Mouse (Mus musculus): ENCODE results near the gene Gm10912. TPM values are rescaled to one million over a fixed set of nuclear protein-coding genes. Genes with fewer than 3 reads are reported as not detected.
A peak's percentile ranks its signal among the peaks of the same experiment; 100 is the strongest.
"Not testable (repeated sequence)": the region's sequence is repeated elsewhere in the genome, so short reads cannot be mapped to it uniquely, and the experiment has no call there.

Gene Gm10912
- polyA plus RNA-seq (2014; fragmentation: Nextera tagmentation; extraction: Ambion mirVana): 0.11 TPM in 1 of 2 replicates, not detected in the other

DNA sequence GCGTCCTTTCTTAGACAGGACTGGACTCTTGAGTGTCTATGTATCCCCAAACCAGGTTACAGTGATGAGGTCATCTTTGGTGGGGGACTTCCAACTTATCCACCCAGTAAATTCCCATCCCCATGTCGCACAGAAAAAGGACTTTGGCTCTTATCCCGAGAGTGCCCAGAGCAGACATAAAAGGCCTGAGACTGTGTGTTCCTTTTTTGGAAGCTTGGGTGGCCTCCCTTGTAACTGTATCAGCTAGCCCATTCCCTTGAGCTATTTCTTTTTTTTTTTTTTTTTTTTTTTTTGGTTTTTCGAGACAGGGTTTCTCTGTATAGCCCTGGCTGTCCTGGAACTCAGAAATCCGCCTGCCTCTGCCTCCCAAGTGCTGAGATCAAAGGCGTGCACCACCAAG lies at the start of gene Gm10912:
Gene Gm10912 (plus strand): TSS at position 301 of the 400 bp plus-strand sequence.
- DNase-seq (ENCODE audit: low spot score); H3K9ac ChIP-seq (ENCODE audit: low read length); H3K4me2 ChIP-seq (ENCODE audit: low read length); H3K4me3 ChIP-seq (ENCODE audit: low read depth, low read length); H3K27ac ChIP-seq (ENCODE audit: low read depth); H3K4me1 ChIP-seq (replicated peaks; ENCODE audit: control insufficient read depth, insufficient read depth, low read length); ATAC-seq (replicated peaks; ENCODE audit: low FRiP score, low TSS enrichment, low read depth); H3K27me3 ChIP-seq (replicated peaks; ENCODE audit: control insufficient read depth, insufficient read depth, low read length); H3K9me3 ChIP-seq (ENCODE audit: control insufficient read depth, low read length): not testable (repeated sequence)
- 95% methylated on average over 5 of the region's 6 CpGs for WGBS
- H3K36me3 ChIP-seq (ENCODE audit: control insufficient read depth, insufficient read depth, low read length): peaks cover 18% of the 10 kb centered on the region

DNA sequence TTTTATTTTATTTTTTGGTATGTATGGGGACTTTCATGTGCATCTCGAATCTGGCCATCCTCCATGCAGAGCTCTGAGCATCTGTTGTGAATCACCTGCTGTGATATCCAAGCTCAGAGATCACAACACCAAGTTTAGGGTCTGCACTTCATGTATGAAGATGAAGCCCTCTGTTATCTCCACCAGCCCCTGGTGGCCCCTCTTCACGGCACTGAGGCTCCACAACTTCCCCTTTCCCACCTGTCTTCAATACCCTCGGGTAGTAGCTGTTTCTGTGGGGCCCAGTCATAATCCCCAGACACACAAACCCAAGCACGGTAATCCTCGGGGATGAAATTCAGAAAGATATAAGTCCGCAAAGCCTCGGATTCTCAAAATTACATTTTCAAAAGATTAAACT lies 42.5 kb upstream of the Gm10912 start:
- no peaks in the 10 kb centered on the region for H3K27me3 ChIP-seq (replicated peaks; ENCODE audit: control insufficient read depth, insufficient read depth, low read length)
- no peak overlapping the region for H3K9ac ChIP-seq (ENCODE audit: low read length)
- H3K9me3 ChIP-seq (ENCODE audit: control insufficient read depth, low read length): no peaks in the 10 kb centered on the region
- 84% methylated on average over 7 of the region's 7 CpGs for WGBS
- ATAC-seq (replicated peaks; ENCODE audit: low FRiP score, low TSS enrichment, low read depth) (no peak), DNase-seq (ENCODE audit: low spot score) (no peak)
- H3K36me3 ChIP-seq (ENCODE audit: control insufficient read depth, insufficient read depth, low read length): no peaks in the 10 kb centered on the region
- H3K4me3 ChIP-seq (ENCODE audit: low read depth, low read length): no peak overlapping the region
- H3K27ac ChIP-seq (ENCODE audit: low read depth): no peak overlapping the region
- no peak overlapping the region for H3K4me2 ChIP-seq (ENCODE audit: low read length)
- no peaks in the 10 kb centered on the region; the same call in 1 of the 2 replicates for H3K4me1 ChIP-seq (replicated peaks; ENCODE audit: control insufficient read depth, insufficient read depth, low read length)

DNA sequence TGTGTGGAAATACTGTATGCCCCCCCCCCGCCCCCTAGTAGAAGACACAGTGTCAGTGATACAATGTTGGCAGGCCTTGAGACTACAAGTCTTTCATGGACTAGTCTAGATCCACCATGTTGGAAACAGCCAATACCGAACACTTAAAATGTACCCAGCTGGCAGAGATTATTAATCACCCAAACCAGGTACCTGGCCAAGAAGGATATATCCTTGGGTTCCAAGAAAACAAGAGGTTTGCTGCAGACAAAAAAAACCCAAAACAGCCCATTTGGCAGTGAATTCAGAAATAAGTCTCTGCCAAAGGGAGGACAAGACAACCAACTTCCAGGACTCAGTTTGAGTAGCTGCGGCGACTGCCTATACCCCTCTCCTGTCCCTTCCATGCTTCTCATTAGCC lies 41.0 kb upstream of the Gm10912 start:
- H3K4me2 ChIP-seq (ENCODE audit: low read length): no peak overlapping the region
- DNase-seq (ENCODE audit: low spot score) (no peak), ATAC-seq (replicated peaks; ENCODE audit: low FRiP score, low TSS enrichment, low read depth) (no peak)
- H3K27ac ChIP-seq (ENCODE audit: low read depth): no peak overlapping the region
- WGBS: 91% methylated on average over 4 of the region's 4 CpGs
- H3K27me3 ChIP-seq (replicated peaks; ENCODE audit: control insufficient read depth, insufficient read depth, low read length): no peaks in the 10 kb centered on the region
- no peaks in the 10 kb centered on the region for H3K9me3 ChIP-seq (ENCODE audit: control insufficient read depth, low read length)
- H3K36me3 ChIP-seq (ENCODE audit: control insufficient read depth, insufficient read depth, low read length): no peaks in the 10 kb centered on the region
- no peak overlapping the region for H3K4me3 ChIP-seq (ENCODE audit: low read depth, low read length)
- H3K4me1 ChIP-seq (replicated peaks; ENCODE audit: control insufficient read depth, insufficient read depth, low read length): peaks cover 8% of the 10 kb centered on the region
- H3K9ac ChIP-seq (ENCODE audit: low read length): no peak overlapping the region

DNA sequence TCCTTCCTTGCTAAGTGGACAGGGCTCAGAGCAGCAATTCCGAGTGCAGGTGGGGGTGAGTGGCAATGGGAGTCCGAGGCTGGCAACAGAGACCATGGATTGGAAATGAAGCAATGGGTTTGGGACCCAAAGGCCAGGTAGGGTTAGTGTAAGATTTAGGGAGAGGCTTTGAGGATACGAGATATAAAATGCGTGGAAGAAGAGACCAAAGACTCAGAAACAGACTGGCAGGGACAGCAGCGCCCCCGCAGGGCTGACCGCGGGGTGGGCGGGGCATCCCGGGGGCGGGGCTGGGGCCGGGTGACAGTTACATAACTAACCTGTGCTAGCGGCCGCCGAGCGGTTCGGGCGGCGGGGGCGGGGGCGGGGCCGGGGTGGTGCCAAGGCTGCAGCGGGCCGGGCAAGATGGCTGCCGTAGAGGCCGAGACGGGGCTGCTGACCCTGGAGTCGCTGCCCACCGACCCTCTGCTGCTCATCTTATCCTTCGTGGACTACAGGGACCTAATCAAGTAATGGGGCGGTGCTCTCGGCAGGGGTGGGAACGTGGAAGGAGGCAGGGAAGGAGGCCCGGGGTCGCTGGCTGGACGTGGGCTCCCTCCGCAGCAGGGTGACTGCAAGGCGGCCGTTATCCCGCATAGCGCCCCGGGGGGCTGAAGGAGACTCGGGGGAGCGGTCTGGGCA lies 38.0 kb upstream of the Gm10912 start, which contains the start of gene Fbxo3:
Gene Fbxo3 (plus strand): TSS at position 264 of the 681 bp plus-strand sequence.
- peak within 1 kb of the TSS; percentile 73 for H3K9ac ChIP-seq (ENCODE audit: low read length)
- H3K9me3 ChIP-seq (ENCODE audit: control insufficient read depth, low read length): no peaks in the 10 kb centered on the region
- DNase-seq (ENCODE audit: low spot score) (peak; percentile 94), ATAC-seq (replicated peaks; ENCODE audit: low FRiP score, low TSS enrichment, low read depth) (peak; percentile 97)
- peaks cover 12% of the 10 kb centered on the region for H3K4me1 ChIP-seq (replicated peaks; ENCODE audit: control insufficient read depth, insufficient read depth, low read length)
- peaks cover 12% of the 10 kb centered on the region; the same call in 1 of the 2 replicates for H3K36me3 ChIP-seq (ENCODE audit: control insufficient read depth, insufficient read depth, low read length)
- H3K4me2 ChIP-seq (ENCODE audit: low read length): peak within 1 kb of the TSS; percentile 58
- no peaks in the 10 kb centered on the region for H3K27me3 ChIP-seq (replicated peaks; ENCODE audit: control insufficient read depth, insufficient read depth, low read length)
- peak within 1 kb of the TSS; percentile 65 for H3K4me3 ChIP-seq (ENCODE audit: low read depth, low read length)
- under 1% methylated on average over 41 of the region's 44 CpGs for WGBS
- H3K27ac ChIP-seq (ENCODE audit: low read depth): peak within 1 kb of the TSS; percentile 3; the same call in 1 of the 2 replicates

GRCm38 (mm10) chr2:104028139-104028723 lies 37.4 kb upstream of the Gm10912 start, which contains the start of gene 4931422A03Rik:
Gene 4931422A03Rik, minus strand, starts transcription at chr2:104028361.
- Histone ChIP-seq H3K36me3 (ENCODE audit: control insufficient read depth, insufficient read depth, low read length) (peaks cover 13% of the 10 kb centered on the region; the same call in 1 of the 2 replicates), H3K27me3 (replicated peaks; ENCODE audit: control insufficient read depth, insufficient read depth, low read length) (no peaks in the 10 kb centered on the region), H3K4me1 (replicated peaks; ENCODE audit: control insufficient read depth, insufficient read depth, low read length) (peaks cover 12% of the 10 kb centered on the region), H3K9me3 (ENCODE audit: control insufficient read depth, low read length) (no peaks in the 10 kb centered on the region), H3K4me3 (ENCODE audit: low read depth, low read length) (peak within 1 kb of the TSS; percentile 65), H3K4me2 (ENCODE audit: low read length) (peak within 1 kb of the TSS; percentile 58), H3K9ac (ENCODE audit: low read length) (peak within 1 kb of the TSS; percentile 73), H3K27ac (ENCODE audit: low read depth) (peak within 1 kb of the TSS; percentile 3; the same call in 1 of the 2 replicates)
- WGBS: under 1% methylated on average over 31 of the region's 32 CpGs
- ATAC-seq (replicated peaks; ENCODE audit: low FRiP score, low TSS enrichment, low read depth) (peak; percentile 69), DNase-seq (ENCODE audit: low spot score) (peak; percentile 54)

DNA sequence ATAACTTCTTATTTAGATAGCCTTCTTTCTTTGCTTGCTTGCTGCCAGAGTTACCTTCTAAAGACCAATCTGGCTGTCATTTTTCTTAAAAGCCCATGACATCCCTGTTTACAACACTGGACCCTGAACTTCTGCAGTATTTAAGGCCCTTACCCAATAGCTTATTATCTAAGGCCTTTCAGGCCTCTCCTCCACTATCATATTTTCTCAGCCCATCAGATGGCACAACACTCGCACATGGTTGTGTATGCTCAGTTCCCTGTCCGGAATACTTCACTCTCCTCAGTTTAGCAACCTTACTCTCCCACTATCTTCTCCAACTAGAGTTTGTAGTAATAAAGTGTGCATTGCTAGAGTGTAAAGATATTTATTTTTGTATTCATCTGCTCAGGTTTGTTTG lies 36.6 kb upstream of the Gm10912 start:
- peaks cover 20% of the 10 kb centered on the region for H3K36me3 ChIP-seq (ENCODE audit: control insufficient read depth, insufficient read depth, low read length)
- peak overlapping the region; percentile 73; the same call in 1 of the 2 replicates for H3K9ac ChIP-seq (ENCODE audit: low read length)
- WGBS: 65% methylated on average over 2 of the region's 2 CpGs
- H3K4me3 ChIP-seq (ENCODE audit: low read depth, low read length): peak overlapping the region; percentile 65
- ATAC-seq (replicated peaks; ENCODE audit: low FRiP score, low TSS enrichment, low read depth): no peak
- H3K27ac ChIP-seq (ENCODE audit: low read depth): no peak overlapping the region
- no peaks in the 10 kb centered on the region for H3K27me3 ChIP-seq (replicated peaks; ENCODE audit: control insufficient read depth, insufficient read depth, low read length)
- peaks cover 12% of the 10 kb centered on the region for H3K4me1 ChIP-seq (replicated peaks; ENCODE audit: control insufficient read depth, insufficient read depth, low read length)
- no peaks in the 10 kb centered on the region for H3K9me3 ChIP-seq (ENCODE audit: control insufficient read depth, low read length)
- H3K4me2 ChIP-seq (ENCODE audit: low read length): peak overlapping the region; percentile 58
- DNase-seq (ENCODE audit: low spot score): no peak

- Histone ChIP-seq H3K9ac (ENCODE audit: low read length) (no peak overlapping the region), H3K4me1 (replicated peaks; ENCODE audit: control insufficient read depth, insufficient read depth, low read length) (peaks cover 12% of the 10 kb centered on the region), H3K36me3 (ENCODE audit: control insufficient read depth, insufficient read depth, low read length) (peaks cover 28% of the 10 kb centered on the region), H3K4me3 (ENCODE audit: low read depth, low read length) (no peak overlapping the region), H3K9me3 (ENCODE audit: control insufficient read depth, low read length) (no peaks in the 10 kb centered on the region), H3K27me3 (replicated peaks; ENCODE audit: control insufficient read depth, insufficient read depth, low read length) (no peaks in the 10 kb centered on the region), H3K4me2 (ENCODE audit: low read length) (no peak overlapping the region), H3K27ac (ENCODE audit: low read depth) (no peak overlapping the region)
- DNase-seq (ENCODE audit: low spot score) (no peak), ATAC-seq (replicated peaks; ENCODE audit: low FRiP score, low TSS enrichment, low read depth) (no peak)
- WGBS: 80% methylated on average over 3 of the region's 3 CpGs
Observed at GRCm38 (mm10) chr2:104030381-104030780, 35.2 kb upstream of the Gm10912 start.

- Histone ChIP-seq H3K4me3 (ENCODE audit: low read depth, low read length) (no peak overlapping the region), H3K27ac (ENCODE audit: low read depth) (no peak overlapping the region), H3K4me2 (ENCODE audit: low read length) (no peak overlapping the region), H3K9ac (ENCODE audit: low read length) (no peak overlapping the region), H3K27me3 (replicated peaks; ENCODE audit: control insufficient read depth, insufficient read depth, low read length) (no peaks in the 10 kb centered on the region), H3K36me3 (ENCODE audit: control insufficient read depth, insufficient read depth, low read length) (peaks cover 44% of the 10 kb centered on the region), H3K4me1 (replicated peaks; ENCODE audit: control insufficient read depth, insufficient read depth, low read length) (peaks cover 12% of the 10 kb centered on the region), H3K9me3 (ENCODE audit: control insufficient read depth, low read length) (no peaks in the 10 kb centered on the region)
- no peak for ATAC-seq (replicated peaks; ENCODE audit: low FRiP score, low TSS enrichment, low read depth)
- WGBS: 85% methylated on average over 3 of the region's 3 CpGs
- no peak for DNase-seq (ENCODE audit: low spot score)
Observed at GRCm38 (mm10) chr2:104032056-104032455, 33.6 kb upstream of the Gm10912 start.
